Mouse (Mus musculus) CH12F3 (cell line): ENCODE results near the gene Mylpf.

ENCODE experiments used
- in situ Hi-C: fragments of 300-500 bp; cut with MboI; formaldehyde crosslinking; loops from 2 replicates; pipeline ENCODE4 v1.14.3; 2020; ENCODE audit warnings: low sequenced_read_pairs

The Mylpf gene

GRCm38 (mm10) chr7:127195544-127196295 is 13.0 kb upstream of the Mylpf start, which contains the start of gene Cd2bp2:
Gene Cd2bp2, minus strand, starts transcription at chr7:127196050.
- in situ Hi-C loops = no loop called here

GRCm38 (mm10) chr7:127196484-127196883 is 12.2 kb upstream of the Mylpf start:
- in situ Hi-C loops = no loop called here

GRCm38 (mm10) chr7:127206606-127207005 is 2.1 kb upstream of the Mylpf start:
- in situ Hi-C loops = no loop called here

GRCm38 (mm10) chr7:127207374-127208294 is 1.1 kb upstream of the Mylpf start:
- in situ Hi-C loops = no loop called here

GRCm38 (mm10) chr7:127208295-127208552 is 466 bp upstream of the Mylpf start, which contains the start of gene Tbc1d10b:
Gene Tbc1d10b, minus strand, starts transcription at chr7:127208468.
- in situ Hi-C loops = no loop called here

GRCm38 (mm10) chr7:127209851-127210250 is 1.2 kb downstream of the Mylpf start:
- in situ Hi-C loops = no loop called here

GRCm38 (mm10) chr7:127210266-127210665 is 1.6 kb downstream of the Mylpf start:
- in situ Hi-C loops = no loop called here

- in situ Hi-C loops = no loop called here
Measured at GRCm38 (mm10) chr7:127211014-127211745, 2.5 kb downstream of the Mylpf start.

- in situ Hi-C loops = no loop called here
Measured at GRCm38 (mm10) chr7:127212432-127213250, 4.0 kb downstream of the Mylpf start.

GRCm38 (mm10) chr7:127213485-127213884 is 4.8 kb downstream of the Mylpf start:
- in situ Hi-C loops = no loop called here

GRCm38 (mm10) chr7:127213930-127214329 is 5.2 kb downstream of the Mylpf start:
- in situ Hi-C loops = no loop called here

- in situ Hi-C loops = no loop called here
Measured at GRCm38 (mm10) chr7:127214521-127214920, 5.8 kb downstream of the Mylpf start.

GRCm38 (mm10) chr7:127214981-127215871 is 6.5 kb downstream of the Mylpf start:
- in situ Hi-C loops = no loop called here

- in situ Hi-C loops = no loop called here
Measured at GRCm38 (mm10) chr7:127216307-127216706, 7.6 kb downstream of the Mylpf start.

GRCm38 (mm10) chr7:127217475-127217874 is 8.8 kb downstream of the Mylpf start:
- in situ Hi-C loops = no loop called here

- in situ Hi-C loops = no loop called here
Measured at GRCm38 (mm10) chr7:127217901-127218642, 9.4 kb downstream of the Mylpf start.

- in situ Hi-C loops = no loop called here
Measured at GRCm38 (mm10) chr7:127218670-127219069, 10.0 kb downstream of the Mylpf start.

GRCm38 (mm10) chr7:127220440-127220839 is 11.8 kb downstream of the Mylpf start:
- in situ Hi-C loops = no loop called here

GRCm38 (mm10) chr7:127223106-127223505 is 14.4 kb downstream of the Mylpf start:
- in situ Hi-C loops = no loop called here
